Mouse (Mus musculus) naive thymus-derived CD4-positive, alpha-beta T cell, adult 2 months (primary cell): ENCODE measurements at regions not wholly inside any gene's neighbourhood (a gene's known extent, or its start where the extent isn't known, plus 50 kb on each side); places are given as distances from the start of the nearest gene placed in this dataset.
A peak's percentile ranks its signal among the peaks of the same experiment; 100 is the strongest.

Experiments
- DNase-seq: peaks from one replicate; pipeline ENCODE4 v3.0.0-alpha.2; 2011; ENCODE audit warnings: low read depth

DNA sequence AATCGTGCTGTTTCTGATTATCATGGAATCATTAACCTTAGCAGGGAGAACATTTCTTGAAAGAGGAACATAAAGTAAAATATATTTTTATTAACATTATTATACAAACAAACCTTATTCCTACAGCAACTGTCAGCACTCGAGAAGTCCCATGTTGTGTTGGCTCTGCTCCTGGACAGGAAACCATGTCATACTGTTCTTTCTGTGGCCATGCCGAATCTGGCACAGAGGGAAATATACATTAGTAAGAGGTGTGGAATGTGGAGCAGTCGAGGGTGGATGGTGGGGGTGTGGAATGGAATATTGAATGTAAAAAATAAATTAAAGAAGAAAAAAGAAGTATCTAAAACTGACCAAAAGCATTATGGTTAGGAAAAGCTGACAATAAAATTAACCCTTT, 342.1 kb upstream of the Pmfbp1 start:
- DNase-seq = no peak

DNA sequence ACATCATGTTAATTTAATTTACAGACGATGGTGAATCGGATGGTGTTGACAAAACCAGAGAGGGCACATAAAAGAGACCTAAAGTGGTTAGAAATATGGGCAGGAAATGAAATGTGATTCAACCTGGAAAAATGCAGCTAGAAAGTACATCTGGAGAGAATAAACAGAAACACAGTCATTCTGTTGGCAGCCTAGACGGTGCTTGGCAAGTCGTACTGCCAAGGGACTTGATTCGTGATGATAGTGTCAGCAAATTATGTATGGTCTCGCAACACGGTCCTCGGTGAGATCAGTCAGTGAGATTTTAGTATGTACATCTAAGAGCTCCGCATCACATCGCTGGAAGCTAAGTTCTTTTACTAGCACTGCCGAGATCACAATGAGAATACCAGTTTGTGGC, 338.3 kb upstream of the Pmfbp1 start:
- no peak for DNase-seq

DNA sequence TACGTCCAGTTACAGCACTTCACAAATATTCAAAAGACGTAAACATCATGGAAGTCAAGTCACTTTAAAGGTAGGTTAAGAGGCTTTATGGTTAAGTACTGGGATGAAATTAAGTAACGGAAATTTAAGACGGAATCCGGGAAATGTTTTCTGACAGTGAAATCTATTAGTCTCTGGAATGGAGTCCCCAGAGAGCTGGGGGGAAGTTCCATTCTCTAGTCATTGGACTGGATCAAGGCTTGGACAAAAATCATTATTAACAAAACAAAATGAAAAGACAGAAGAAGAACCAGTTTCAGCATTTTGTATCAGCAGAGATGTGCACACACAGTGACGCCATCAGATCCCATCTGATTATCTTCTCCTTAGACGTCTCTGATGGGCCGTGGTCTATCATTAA, 337.8 kb upstream of the Pmfbp1 start:
- DNase-seq = no peak

DNA sequence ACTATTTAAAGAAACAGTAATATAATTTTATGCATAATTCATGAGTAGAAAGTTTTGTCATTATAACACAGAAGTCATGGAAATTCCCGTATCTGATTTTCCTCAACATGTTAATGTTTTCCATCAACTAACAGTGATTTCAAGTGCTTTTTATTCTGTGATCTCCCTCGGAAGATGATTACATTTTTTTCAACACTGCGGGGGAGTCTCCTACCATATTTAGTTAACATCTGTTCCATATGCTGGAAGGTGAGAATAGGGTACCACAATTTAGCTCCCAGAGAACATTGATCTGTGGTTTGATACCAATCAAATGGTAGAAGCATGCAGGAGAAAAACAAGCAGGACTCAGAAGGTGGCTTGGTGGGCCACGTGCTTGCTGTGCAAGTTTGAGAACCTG, 321.1 kb upstream of the Pmfbp1 start:
- no peak for DNase-seq

DNA sequence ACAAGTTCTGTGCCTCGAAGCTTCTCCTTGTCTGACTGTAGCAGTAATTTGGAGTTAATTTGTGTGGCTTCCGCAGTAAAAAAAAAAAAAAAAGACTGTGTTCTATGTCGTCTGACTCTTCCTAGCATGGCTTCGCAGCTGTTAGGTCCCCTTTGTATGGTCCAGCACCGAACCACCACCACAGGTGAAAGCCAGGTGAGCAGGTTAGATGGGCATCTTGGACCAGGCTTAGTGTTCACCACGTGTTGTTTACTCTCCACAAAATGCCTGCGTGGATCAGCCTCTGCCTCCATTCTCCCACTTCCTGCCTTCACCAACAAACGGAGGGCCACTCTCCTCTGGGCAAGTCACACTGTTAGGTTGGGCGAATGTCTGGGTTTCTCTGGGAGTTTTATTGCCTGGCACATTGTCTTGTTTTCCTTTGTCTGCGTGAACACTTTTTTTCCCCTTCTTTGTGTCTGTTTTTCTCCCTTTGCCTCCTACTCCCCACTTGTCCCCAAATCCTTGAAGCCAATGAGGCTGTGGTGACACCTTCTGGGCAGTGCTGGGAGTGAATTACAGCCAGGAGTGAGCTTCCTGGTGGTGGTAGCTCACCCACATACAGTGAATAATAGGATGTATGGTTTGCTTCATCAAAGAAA, 308.1 kb upstream of the Pmfbp1 start:
- DNase-seq = no peak

DNA sequence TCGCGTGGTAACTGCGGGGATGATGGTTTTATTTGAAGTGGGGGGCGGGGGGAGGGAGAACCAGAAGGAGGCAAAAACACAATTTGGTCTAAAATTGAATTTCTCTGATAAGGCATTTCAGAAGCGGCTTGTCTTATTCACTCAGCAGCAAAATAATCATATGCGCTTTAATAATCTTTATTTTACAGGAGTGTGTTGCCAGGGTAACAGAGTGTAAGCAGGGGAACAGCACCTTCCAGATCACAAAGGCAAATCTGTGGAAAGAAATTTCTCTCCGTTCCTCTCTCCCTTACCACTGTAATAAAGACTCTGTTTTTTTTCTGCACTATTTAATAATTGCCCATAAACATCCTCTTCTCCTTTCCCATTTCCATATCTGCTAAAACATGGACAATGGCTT, 306.2 kb upstream of the Pmfbp1 start:
- DNase-seq = no peak

DNA sequence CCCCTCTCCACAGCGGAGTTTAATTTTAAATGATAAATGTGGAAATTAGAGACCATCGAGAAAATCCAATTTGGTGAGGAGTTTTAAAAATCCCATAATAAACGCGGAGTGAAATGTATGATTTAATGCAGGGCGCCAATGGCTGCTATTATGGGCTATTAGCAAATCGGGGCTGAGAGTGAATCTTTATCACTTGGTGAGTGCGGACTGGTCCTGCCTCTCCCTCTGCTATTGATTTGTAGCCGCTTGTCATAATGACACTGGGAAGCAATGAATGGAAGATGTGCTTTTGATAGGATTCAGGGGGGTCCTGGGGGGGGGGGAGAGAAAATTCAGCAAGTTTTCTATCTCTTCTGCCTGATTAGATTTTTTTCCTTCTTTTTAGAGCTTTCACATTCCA, 279.6 kb upstream of the Pmfbp1 start:
- DNase-seq = no peak

DNA sequence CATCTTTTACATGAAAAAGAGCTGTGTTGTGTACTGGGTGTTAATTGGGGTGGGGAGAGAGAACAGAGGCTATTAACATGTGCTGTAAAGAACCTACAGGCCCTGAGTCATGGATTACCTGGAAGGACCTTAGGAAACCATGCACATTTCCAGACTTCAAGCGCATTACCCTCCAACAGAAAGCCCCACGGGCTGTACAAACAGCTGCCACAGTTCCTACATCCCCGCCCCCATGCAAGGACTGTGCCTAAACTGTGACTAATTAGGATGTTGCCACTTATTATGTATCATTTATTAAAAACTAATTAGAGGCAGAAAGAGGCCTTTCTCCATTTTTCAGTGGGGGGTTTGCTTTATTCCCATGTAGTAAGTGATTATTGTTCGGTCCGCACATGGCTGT, 277.5 kb upstream of the Pmfbp1 start:
- no peak for DNase-seq

DNA sequence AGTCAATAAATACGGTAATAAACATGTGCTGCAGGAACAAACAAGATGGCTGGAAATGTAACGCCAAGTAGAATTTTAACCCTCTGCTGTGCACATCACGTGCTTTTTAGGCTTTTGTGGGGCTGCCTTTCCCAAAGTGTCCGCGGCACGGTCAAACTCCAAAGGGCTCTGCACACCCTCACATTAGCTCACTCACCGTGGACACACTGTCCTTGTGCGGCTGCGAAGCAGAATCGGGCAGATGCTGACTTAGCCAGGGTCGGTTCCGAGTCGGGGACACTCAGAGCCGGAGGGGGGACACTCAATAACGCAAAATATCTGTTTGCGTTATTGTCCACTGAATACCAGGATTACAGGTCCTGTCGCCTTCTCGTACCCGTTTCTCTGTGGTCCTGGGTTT, 276.5 kb upstream of the Pmfbp1 start:
- DNase-seq = no peak

DNA sequence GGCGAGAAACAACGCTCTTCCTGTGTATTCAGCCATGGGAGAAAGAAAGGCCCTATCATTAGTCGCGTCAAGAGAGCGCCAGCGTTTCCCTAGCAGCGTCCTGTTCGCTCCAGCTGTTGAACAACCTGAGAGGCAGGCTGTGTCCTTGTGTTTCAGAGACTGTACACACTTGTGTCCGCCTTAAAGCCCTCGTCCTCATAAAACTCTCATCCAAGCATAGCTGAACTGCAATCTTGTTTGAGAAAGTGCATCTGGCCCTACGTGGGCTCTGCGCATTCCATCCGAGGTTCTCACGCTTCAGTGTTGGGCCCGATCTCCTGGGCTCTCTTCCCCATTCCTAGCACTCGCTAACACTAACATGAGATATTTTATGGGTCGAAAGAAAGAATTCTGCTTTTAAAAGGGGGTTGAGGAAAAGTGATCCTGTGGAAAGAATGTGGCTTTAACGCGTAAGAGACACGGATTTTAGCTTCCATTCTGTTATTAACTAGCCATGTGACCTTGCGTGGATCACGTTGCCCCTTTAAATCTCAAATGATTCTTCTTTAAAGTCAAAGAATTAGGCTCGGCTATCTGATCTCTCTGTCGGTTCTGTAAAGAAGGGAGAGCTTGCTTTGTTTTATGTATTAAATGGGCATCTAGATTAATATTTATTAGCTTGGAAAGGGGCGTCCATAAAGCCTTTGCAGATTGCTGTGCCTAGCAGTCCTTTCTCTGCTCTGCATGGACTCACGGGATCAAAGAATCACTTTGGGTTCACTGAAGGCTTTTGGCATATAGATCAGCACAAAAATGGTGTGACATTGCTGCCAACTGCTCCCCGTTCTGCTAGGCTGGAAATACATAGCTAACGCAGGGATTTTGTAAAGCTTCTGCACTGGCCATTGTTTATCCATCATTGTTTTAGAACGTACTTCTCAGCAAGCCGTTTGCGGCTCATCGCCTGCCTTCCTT, 261.3 kb upstream of the Pmfbp1 start:
- DNase-seq = no peak

DNA sequence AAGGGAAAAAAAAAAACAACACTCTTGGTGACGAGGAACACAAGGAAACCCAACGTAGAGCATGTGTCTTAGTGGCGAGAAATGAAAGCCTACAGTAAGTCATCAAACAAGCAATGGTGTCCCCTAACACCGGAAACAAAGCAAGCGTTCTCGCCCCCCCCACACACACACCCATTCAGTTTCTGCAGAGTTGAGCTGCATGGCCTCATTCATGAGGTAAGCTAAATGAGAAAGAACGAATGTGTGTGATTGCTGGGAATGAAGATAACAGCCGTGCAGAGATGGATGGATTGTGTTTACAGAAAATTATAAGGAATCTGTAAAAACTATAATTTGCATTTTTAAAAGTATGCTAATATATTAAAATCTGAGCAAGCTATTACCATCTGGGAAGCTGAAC, 248.3 kb upstream of the Pmfbp1 start:
- DNase-seq = no peak

DNA sequence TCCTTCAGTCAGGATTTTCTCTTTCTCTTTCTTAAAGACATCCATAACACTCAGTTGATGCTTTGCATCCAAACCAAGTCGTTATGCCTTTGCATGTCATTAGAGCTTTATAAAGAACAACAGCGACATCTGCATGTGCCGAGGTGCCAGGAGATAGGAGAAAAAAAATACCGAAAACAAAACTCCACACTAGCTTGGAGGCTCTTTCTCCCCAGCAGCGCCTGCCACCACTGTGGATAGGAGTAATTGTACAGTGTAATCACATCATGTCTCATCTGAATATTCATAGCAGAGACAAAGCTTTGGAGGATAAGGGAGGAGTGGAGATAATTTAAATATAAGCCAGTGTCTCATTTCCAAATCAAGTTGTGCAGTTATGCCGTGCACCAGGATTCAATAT, 246.0 kb upstream of the Pmfbp1 start:
- DNase-seq = no peak

DNA sequence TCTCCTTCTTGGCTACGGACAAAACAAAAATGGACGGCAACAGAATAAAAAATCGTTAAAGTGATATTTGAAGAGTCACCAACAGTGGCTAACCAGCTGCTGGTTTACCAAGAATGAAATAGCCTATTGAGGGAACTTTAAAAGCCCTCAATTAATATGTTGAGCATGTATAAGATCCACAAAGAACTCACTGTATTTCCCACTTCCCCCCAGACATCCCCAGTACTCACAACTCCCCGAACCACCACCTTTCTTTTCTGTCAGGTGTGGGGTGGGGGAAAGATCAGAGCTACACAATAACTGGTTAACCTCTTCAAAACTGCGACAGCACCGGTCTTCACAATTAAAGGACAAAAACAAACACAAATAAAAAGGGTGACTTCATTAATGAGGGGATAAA, 245.5 kb upstream of the Pmfbp1 start:
- no peak for DNase-seq

DNA sequence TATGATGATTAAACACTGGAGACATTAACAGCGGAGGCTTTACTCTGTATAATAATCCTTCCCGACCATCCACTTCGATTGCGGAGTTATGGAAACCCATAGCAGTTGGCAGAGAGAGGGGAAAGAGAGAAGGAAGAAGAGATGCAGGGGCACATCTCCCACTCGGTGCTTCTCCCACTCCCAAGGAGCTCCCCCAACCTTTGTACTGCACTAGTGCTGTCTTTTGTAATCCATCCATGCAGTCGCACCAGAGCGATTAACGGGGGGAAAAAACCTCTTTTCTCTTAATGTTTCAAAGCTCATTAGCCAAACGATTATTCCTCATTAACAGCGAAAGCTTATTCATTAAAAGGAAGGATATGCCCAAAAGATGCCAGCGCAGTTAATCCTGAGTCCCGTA, 244.6 kb upstream of the Pmfbp1 start:
- no peak for DNase-seq

DNA sequence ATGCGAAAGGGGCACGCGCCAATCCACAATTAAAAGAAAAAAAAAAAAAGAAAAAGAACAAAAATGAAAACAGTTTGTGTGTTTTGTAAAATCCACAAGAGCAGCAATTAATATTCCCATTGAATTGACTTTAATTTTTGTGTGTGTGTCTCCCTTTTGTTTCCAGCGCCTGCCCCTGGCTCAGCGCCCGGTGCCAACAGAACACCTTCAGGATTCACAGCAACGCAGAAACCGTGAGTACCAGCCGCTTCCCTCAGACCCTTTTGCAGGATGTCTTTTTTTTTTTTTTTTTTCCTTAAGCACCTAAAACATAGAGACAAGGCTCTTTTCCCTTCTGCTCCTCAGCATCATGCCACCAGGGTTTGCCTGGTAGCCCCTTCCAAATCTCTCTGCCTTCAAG, 244.1 kb upstream of the Pmfbp1 start:
- DNase-seq = no peak

DNA sequence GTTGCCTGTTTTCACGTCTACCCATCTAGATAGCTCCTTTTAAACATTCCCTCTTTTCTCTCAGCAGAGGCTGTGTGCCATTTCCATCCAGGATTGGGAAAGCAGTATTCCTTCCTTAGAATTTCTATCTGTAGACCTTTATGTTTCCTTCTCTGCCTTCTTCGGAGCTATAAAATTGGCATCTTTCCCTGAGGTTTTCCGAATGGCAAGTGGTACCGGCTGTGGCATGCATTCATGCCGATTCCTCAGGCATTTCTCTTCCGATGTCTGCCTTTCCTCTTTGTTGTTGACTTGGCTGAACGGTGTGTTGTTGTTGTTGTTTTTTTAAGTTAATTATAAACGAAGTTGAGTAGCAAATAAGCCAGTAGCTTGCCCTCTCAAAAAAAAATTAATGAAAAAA, 243.3 kb upstream of the Pmfbp1 start:
- no peak for DNase-seq

DNA sequence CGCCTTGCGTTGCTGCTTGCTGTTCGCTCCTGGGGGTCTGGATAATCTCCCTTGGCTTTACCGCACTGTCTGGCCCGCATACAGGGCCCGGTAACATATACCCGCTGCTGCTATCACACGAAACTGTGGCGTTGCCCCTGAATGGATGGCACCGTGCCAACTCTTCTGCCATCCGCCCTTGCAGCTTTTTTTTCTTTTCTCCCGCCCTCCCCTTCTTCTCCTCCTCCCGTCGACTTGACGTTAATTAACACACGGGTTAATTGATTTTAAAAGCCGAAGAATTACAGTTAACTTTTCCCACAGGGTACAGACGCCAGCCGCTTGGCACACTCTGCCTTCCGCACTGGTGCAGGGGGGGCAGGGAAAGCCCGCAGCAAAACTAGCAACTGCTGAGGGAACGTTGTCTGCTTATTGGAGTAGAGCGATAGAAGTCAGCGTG, 242.4 kb upstream of the Pmfbp1 start:
- DNase-seq = no peak

DNA sequence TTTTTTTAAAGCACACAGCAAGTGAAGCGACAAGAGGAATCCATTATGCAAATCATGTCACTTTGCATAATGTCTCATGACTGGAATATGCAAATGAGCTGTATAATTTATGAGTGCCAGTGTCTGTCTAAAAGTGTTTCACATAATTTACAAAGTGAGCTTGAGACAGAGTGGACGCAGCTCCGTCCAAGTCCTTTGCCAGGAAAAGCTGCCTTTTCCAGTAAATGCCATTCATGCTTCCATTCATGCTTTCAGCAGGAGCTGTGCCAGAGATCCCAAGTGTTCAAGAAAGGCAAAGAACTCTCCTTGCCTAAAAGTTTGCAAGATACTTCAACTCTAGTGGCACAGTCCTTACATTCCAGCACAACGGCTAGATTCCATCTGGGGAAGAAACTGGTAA, 241.4 kb upstream of the Pmfbp1 start:
- DNase-seq = no peak

DNA sequence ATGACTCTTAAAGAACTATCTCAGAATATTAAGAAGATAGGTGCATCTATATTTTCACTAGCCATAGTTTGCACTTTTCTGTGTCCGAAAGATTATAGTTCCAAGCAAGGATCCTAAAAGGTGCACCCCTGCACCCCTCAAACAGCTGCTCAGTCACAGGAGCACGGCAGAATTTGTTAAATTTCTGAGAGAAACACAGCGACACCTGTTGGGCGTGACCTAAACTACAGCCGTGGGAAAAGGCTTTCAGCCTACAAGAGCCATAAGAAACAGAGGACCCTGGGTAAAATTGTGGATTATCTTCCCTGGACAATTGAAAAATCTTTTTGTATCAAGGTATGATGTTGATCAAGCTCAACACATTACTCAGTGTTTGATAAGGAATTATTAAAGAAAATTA, 214.7 kb upstream of the Pmfbp1 start:
- peak; percentile 8 for DNase-seq

DNA sequence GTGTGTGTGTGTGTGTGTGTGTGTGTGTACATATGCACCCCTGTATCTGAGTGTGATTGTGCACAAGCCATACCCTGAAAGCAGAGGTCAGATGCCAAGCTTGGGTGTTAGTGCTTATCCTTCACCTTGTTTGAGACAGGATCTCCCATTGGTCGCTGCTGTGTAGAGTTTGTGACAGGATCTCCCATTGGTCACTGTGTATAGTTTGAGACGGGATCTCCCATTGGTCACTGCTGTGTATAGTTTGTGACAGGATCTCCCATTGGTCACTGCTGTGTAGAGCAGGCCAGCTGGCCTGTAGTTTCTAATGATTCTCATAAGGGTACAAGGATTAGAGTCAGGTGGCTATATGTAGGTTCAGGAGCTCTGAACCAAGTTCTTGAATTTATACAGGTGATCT, 213.3 kb upstream of the Pmfbp1 start:
- no peak for DNase-seq

DNA sequence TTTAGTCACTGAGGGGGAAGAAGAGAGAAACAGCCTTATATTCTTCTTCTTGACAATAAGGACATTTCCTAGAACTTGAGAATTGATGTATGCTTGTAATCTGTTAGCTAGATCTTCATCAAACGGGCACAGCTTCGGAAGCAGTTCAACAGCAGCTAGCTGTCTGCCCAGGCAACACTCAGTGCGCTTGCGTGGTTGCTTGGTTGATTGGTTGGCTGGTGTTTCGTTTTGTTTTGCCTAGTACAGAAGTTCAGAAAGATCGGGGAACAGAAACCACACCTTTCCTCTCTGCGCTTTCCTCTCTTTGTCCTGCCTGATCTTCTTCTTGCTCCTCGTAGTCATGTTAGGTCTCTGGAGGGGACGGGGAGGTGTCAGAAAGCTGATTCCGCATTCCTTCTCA, 212.2 kb upstream of the Pmfbp1 start:
- no peak for DNase-seq

DNA sequence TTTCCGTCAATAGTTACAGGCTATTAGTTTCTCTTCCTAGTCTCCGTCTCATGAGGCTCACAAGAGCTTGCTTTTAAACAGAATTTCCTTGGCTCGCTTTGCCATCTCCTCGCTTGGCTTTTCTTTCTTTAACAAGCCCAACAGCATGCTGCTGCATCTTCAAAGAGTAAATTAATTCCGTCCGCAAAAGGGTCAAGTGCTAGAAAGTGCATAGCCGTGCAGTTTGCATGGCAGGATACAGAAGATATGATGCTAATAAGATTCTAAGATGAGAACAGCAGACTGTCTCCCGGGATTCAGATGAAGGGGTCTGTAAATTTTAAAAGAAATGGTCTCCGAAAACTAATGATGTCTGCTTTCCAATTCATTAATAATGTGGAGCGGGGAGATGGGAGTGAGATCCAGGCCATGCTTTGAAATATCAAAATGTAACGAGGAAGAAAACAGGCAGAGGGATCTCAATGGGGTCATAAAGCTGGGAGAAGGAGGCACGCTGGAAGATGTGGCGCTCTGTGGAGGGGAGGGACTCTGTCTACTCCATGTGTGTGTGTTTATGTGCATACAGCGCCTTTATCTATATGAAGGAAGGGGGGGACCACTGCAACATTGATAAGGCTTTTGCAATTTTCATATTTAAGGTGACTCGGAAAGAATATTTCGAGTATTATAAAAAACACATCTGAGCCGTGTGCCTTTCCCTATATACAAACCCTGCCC, 183.0 kb upstream of the Pmfbp1 start:
- no peak for DNase-seq
